Mouse (Mus musculus) c-Kit-positive CD71-negative TER-119-negative erythroid progenitor cells, embryonic 14.5 days (primary cell): ENCODE results near the gene Dirc2.

Experiments used
- DNase-seq: peaks from one replicate; pipeline ENCODE4 v3.0.0-alpha.2; 2013; ENCODE audit warnings: low read depth

Gene Dirc2

DNA sequence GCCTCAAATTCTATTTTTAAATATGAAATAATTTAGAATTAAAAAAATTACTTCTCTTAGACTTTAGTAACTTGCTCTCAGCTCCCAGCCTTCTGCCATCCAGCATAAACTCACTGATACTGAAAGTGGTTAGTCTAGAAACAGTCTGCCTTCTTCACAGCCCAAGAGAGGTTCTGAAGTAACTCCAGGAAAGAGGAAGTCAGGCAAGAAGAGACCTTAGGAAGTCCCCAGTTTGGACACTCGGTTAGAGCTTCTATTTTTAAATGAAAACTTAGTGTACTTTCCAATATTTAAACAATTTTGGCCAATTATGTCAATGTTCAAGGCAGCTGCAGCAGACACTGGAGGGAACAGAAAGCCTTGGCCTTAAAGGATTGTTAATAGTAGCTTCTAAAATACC lies 29.6 kb downstream of the Dirc2 start:
- DNase-seq, result no peak

DNA sequence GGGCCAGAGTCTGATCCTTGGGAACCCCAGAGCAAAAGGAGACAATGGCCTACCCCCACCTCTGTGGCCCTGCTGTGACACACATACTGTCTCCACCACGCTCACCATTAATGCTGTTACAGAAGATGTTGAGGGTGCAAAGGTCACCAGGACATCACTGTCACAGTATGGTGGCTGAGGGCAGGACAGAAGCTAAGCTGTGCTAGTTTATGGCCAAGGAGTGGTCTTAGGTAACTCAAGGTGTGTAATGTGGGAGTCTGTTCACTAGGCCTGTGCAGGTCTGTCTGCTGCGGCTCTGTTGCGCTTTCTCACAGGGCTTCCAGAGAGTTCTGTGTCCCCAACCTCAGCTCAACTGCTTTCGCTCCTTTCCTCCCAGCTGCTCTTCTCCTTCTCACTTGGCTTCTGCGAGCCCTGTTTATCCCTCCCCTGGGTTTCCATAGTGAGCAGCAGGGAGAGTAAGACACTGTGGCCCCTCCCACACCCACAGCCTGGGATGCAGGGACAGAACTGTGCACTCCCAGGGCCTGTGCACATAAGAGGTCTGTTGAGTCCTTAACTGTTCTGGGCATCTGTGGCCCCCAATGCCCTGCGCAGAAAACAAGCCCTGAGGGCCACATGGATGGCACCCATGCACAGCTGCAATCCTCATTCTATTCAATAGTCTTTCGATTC lies 30.9 kb downstream of the Dirc2 start:
- DNase-seq, result no peak

DNA sequence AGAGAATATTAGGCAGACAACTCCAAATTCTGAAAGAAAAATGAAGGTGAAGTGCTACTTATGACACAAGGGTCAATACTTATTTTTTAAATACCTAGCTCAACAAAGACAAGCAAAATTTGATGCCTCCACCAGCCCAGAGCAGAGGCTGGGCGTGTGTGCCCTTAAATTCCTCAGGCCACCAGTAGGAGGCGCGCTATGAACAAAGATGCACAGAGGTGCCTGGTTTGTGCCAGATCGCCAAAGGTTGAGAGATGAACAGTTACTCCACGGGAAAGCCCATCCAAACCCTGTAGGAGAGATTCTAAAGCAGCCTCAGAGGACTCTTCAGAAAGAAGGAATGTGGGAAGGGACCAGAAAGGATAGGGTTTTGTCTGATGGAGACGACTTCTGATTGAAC lies 35.1 kb downstream of the Dirc2 start:
- peak; percentile 53 for DNase-seq

DNA sequence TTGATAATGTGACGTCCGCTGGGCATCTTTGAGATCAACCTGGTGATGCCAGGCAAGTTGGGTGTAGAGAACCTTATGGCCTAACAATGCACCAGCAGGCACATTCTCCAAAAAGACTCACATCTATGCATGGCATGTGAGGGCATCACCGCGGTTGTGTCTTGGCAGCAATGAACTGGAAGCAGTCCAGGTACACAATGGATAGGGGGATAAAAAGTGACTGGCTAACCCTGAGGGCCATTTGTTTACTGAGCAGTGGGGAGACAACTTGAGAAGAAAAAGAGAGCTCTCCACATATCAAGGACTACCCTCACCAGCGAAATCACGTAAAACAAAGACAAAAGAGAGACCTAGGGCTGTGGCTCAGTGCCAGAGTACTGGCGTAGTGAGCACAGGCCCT lies 37.1 kb downstream of the Dirc2 start:
- DNase-seq, result no peak

DNA sequence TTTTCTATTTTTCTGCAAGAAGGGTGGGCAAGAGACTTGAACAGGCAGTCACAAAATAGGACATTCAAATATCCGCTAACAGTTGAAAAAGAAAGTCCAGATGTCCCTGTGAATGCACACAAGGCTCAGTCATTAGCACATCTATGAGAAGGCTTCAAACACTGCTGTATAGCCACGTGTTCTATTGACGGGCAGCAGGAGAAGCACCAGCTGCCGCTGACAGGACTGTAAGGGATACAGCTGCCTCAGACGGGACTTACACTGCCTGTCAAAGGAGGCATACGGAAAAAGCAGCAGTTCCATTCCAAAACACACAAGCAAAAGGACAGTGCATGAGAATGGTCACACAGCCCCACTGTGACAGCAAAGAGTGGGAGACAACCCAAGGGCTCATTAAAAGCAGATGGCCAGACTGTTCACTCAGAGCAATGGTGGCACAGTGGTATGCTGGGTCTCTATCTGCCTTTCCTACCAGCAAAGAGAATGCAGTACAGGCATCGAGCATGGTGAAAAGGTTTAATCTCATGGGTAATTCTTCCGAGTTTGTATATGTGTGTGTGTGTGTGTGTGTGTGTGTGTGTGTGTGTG lies 39.9 kb downstream of the Dirc2 start:
- no peak for DNase-seq

DNA sequence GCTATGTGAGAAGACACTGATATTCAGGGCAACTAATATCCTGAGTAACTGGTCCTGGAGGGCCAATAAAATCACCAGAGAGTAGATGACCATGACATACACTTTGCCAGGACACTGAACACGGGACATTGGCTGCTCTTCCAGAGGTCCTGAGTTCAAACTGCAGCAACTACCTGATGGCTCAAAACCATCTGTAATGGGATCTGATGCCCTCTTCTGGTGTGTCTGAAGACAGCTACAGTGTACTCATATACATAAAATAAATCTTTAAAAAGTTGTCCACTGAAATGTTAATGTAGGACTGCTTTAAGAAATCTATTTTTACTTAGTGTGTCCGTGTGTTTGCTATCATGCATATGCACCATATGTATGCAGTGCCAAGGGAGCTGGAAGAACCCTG lies 42.6 kb downstream of the Dirc2 start:
- no peak for DNase-seq

DNA sequence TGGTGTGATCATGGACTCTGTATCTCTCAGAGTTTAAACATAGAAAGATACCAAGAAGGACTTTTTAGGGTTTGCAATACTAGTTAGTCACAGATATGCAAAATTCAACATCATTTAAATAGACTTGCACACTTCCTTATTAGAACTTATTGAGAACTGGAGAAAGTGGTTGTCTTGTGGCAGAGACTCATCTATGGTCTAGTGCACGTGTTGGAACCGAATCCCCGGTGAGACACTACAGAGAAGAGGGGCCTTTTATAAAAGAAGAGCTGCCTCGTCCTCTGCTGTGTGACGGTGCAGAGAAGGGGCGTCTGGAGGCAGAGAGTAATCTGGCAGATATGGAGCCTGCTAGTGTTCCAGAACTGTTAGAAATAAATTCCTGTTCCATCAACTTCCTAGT lies 44.6 kb downstream of the Dirc2 start:
- DNase-seq, result no peak

DNA sequence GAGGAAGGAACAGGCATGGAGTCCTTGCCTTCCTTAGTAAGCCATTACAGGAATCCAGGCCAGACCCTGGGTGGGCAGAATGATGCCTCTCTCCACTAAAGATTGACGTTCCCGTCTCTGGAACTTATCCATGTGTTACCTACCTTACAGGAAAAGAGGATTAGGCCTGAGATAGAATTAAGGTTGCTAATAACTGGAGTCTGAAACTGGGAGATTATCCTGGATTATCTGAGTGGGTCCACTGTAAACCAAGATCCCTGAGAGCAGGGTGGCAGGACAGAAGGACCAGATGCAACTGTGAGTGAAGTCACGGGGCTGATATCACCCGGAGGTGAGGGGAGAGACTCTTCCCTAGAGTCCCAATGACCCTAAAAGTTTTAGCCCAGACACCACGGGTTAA lies 51.4 kb downstream of the Dirc2 start:
- DNase-seq, result no peak

DNA sequence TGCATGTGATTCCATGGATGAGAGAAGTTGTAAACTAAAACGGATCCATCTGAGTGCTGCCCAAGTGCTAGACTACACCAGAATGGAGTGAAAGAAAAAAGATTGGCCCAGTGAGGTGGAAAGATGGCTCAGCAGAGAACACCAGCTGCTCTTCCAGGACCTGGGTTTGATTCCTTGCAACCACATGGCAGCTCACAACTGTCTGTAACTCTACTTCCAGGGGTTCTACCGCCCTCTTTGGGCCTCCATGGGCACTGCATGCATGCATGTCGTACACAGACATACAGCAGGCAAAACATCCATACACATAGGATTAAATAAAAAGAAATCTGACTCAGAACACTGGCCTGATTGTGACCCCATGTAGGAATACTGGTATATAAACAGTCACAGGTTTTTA lies 52.9 kb downstream of the Dirc2 start:
- DNase-seq, result no peak

DNA sequence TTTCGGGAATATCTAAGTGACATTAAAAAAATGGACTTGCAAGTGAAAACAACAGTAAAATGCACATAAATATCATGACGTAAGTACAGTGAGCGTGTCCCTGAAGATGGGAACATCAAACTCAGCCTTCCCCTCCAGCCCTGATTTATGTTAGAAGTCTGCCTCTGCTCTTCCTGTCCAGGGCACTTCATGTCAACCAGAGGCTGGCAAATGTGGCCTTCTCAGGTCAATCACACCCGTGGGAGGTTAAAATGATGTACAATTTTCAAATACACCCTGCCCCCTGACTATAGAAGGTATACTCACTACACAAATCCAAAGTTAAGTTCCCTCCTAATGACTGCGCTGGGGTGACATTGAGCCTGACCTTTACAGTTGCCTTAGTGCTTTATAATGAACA lies 53.4 kb downstream of the Dirc2 start:
- DNase-seq, result no peak

DNA sequence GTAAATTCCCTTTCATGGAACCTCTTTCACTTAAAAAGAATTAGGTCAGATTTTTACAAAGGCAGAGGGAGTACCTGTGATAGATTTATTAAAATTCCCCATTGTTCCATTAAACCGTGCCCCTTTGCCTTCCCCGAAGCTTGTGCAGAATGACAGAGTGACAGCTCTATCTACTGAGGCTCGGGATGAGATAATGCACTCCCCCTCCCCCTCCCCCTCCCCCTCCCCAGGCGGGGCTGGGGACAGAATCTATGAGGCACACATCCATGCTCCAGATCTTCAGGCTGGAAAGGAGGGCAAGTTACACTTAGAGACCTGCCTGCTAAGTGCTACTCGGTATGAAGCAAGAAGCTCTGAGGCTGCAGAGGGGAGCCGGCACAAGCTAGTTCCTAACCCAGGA lies 53.8 kb downstream of the Dirc2 start:
- no peak for DNase-seq

DNA sequence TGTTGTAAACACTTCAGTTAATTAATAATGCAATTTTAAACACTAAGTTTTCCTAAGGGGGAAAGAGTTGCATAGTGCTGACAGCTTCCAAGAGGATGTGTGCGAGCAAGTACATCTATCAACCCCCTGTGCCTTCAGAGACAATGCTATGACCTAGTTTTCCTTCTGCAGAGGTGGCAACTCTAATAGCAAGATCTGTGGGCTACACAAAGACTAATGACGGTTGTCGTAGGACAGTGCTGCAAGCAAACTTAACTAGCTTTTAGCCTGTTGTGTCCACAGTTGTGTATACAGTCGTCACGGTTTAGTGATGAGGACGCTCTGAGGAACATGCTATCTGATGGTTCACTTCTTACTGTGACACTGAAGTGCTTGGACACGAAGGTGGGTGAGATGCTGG lies 54.5 kb downstream of the Dirc2 start:
- DNase-seq, result no peak

DNA sequence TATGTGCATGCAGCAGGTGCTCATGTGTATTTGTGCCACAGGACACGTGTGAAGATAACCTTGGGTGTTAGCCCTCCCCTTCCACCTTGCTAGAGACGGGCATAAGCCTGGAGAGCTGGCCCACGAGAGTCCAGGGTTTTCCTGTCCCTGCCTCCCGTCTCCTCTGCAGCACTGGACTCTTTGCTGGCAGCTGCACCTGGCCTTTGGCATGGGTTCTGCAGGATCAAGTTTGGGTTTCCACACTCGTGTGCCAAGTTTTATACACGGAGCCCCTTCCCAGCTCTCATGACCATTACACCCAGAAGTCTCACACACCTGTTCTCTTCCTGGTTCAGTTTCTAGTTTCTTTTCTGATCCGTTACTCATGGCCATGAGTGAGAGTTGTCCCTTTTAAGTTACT lies 55.5 kb downstream of the Dirc2 start:
- no peak for DNase-seq

DNA sequence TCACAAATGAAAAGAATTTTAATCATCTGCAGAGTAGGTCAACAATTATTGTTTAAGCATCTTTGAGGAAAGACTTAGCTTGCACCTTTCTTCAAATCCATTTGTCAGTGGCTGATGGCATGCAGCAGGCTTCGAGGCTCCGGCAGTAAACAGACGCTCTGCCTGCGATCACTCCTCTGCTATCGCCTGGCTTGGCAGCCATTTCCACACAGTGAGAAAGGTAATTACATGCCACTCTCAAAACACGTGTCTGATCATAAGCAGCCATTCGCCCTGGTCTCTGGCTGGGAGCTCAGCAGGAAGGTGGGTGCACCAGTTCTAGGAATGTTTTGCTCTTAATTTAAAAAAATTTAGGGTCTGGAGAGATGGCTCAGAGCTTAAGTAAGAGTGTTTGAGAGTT lies 58.2 kb downstream of the Dirc2 start:
- no peak for DNase-seq

DNA sequence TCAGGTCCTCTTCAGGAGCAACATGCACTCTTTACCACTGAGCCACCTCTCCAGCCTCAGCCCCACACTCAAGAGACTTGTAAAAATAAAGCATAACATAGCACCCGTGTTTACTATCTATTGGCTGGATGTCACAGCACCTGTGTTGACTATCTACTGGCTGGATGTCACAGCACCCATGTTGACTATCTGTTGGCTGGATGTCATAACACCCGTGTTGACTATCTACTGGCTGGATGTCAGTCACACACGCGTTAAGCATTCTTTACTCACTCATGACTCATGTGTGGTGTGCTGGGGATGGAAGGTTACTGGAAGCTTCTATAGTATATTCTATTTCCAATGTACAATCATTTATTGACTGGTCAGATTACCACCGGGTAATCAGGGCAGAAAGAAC lies 62.2 kb downstream of the Dirc2 start:
- DNase-seq, result no peak

DNA sequence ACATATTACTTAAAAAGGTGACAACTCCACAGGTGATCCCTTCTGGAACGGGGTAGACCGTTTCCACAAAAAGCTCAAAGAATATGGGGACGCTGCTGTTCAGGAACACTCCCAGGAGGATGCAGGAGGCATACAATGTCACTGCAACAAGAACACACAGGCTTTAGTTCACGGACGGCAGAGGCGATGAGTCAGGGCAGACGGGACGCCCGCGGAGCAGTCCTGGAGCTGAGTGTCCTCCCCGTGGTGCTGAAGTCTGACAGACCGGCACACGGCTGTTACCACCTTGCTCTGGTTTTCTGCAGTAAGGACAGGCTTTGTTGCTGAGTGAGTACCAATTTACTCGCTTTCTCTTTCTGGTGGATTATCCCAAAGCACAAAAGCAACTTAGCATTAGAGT lies 64.4 kb downstream of the Dirc2 start:
- no peak for DNase-seq

DNA sequence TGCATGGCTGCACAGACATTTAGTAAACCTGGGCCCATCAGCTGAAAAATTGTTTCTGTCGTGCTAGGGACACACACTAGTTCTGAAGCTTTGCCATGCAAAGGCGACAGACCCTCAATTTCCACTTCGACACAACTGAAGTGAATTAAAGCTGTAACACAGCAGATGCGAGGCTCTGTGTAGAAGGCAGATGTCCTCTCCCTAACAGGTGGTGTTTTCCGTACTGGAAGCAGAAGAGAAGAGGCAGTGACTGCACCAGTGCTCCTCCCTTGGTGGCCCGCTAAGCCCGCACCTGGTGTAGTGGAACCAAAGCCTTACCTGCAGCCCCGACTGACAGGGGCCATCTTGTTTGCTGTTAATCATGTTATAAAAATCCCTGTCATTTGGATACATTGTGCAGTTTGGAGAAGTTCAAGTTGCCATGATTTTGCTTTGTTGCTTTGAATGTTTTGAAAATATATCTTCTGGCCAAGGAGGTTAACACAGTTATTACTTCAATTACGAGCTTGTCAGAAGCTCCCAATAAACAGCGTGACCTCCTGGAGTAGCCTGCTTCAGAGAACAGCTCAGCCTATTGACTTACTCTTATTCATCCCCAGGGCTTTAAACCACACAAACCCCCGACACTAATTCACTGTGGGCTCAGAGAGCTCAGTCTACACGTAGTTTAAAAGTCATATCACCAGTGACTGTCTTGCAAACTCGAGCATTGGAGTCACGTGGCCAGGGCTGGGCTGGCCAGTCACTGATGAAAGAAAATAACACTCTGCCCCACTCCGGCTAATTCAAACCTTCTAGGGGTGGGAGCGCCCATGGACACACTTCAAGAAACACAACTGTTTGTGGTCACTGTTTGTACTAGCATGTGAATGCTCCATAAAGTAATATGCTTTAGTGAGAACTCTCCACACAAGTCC lies 65.1 kb downstream of the Dirc2 start:
- DNase-seq, result no peak

DNA sequence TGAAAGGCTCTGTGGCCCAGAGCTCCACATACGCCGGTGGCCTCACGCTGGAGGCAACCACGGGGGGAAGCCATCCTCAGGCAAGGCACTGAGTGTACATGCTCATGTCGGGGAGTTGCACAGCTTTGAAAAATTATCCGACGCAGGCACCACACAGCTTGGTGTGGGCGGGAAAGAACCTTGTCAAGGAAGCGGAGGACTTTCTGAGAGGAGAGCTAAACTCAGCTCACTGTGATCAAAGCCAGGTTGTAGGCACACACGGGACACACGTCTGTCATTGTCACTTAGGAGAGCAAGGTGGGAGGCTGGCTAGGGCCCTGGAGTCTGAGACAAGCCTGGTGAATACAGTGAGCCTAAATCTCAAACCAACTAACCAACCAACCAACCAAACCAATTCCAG lies 67.3 kb downstream of the Dirc2 start:
- no peak for DNase-seq

DNA sequence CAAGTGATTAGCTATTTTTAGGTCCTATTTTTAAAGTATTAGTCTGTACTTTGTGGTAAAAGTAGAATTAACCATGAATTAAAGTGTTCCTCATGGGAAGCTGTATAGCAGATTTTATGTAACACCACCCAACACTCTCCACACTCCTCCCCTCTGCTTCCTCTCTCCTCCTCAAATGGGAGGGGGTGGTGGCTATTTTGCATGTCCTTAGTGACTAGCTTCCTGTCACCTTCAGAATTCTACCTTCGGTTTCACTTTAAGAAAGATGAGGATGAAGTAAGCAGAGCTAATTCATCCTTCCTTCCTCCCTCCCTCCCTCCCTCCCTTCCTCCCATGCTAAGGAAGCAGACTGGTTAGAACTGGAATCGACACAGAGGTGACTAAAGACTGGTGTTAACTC lies 73.1 kb downstream of the Dirc2 start:
- DNase-seq, result no peak

DNA sequence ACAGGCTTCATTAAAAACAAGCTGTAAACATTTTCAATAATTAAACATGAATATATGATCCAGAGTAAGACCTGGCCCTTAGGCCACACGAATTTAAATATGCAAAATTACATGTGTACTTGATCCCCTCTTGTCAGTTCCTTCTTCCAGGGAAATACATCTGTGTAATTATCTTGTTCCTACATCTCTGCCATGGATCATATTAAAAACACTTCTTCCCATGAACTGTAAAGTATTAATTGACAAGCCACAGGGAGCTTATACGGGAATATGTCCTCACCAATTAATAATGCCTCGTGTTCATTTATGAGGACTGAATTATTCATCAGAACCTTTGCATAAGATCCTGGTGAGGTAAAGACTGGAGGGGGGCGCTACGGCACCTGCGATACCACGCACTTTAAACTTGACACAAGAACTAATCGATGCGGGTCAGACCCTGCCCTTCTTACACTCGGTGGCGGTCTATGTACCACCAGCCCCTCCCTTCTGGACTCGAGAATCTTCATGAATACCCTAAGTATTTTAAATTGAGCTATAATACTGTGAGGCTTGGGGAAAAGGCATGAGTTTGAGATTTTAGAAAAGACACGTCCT lies 74.8 kb downstream of the Dirc2 start:
- DNase-seq, result no peak

DNA sequence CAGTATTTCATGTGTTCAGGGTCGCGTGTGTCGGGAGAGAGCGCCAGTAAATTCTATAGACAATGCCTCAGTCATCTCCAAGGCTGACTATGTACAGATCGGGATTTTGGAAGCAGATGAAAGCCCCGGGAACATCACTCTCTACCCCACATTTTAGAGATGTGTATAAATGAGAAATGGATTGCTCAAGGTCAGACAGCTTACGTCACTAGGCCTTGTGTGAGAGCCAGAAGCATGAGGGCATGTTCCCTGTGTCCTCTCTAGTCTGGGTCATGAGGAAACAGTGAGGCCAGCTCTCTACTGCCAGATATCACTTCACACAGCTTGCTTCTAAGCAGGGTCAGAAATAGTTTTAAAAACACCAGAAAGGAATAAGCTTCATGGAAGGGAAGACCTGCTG lies 77.5 kb downstream of the Dirc2 start:
- DNase-seq, result no peak

DNA sequence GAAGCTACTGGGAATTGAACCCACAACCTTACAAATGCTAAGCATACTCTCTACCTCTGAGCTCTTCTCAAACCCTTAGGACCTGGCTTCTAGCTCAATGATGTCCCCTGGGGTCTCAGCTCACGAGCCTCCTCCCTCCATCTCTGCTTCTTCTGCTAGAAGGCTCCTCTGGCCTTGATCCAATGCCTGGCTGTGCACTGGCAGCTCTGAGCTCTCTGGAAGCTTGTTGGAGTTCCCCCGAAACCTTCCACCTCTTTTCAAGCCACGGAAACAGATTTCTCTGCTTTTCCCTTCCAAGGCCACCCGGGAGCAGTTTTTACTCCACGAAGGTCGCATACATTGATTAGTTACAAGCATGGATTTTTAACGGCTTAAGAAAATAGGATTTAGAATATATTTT lies 82.7 kb downstream of the Dirc2 start:
- no peak for DNase-seq

DNA sequence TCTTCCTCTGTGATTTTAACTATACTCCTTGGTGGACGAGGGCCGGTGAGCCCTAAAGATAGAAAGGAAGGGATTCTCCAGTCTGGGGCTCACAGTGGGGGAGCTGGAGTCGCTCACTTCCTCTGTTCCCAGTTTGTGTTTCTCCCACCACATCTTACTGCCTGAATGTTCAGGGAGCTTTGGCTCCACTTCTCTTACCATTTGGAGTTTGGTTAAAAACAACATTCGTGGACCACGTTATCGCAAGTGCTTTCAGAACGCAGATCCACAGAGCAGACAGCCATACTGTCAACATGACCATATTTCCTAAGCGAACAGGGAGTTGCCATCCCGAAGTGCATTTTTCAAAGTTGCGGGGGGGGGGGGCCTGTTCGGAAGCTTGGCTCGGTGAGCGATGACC lies 84.1 kb downstream of the Dirc2 start:
- DNase-seq, result no peak
